Mouse (Mus musculus): ENCODE measurements around the gene Zfp874b. TPM values are rescaled to one million over a fixed set of nuclear protein-coding genes. Genes with fewer than 3 reads are reported as not detected.
"Not testable (repeated sequence)": the region's sequence is repeated elsewhere in the genome, so short reads cannot be mapped to it uniquely, and the experiment has no call there.

Zfp874b gene
- polyA plus RNA-seq, 1 experiment: 3.1 TPM

DNA sequence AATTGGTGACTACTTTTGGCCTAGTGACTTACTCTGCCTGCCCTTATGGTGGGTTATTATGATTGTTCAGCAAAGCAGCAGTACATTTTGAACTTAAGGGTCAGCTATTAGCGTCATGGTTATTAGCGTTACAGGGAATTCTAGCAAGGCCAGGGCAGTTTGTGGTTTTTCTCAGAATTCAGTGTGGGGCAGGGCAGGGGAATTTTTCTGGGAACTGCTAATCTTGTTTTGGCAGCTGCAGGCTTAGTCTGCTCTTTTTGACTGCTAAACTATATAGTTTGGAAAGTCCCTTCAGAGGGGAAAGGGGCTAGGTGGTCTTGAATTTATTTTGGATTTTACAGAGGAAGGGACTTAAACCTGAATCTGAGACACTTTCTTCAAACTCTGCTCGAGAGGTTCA lies 14.8 kb downstream of the Zfp874b start:
- DNase-seq: no peak
- no peak overlapping the region for H3K4me3 ChIP-seq (replicated peaks; ENCODE audit: extremely low read depth, low read depth, low read length)
- no peaks in the 10 kb centered on the region for H3K4me1 ChIP-seq (ENCODE audit: control insufficient read depth, insufficient read depth, low read length)
- no peak for TF ChIP-seq POLR2A (IDR thresholded peaks at IDR 0.05; ENCODE audit: borderline replicate concordance, extremely low read depth, low read depth, low read length)
- TF ChIP-seq CTCF (IDR thresholded peaks at IDR 0.05; ENCODE audit: insufficient read depth, low read length): no peak
- 98% methylated on average over 3 of the region's 3 CpGs for WGBS

- DNase-seq: not testable (repeated sequence)
- WGBS: 78% methylated on average over 3 of the region's 5 CpGs
Observed at GRCm38 (mm10) chr13:67463506-67464185, 20.4 kb downstream of the Zfp874b start.

DNA sequence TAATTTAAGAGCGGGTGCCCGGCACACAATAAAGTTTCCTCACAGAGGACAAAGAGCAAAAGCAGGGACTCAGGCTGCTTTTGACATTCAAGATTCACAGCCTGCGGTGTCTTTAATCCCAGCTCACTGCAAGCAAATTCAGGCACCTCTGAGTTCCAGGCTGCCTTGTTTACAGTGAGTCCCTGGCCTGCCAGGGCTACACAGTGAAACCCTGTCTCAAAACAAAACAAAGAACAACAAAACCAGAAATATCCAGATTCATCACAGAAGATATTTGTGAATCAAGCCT lies 32.1 kb downstream of the Zfp874b start:
- 12% methylated on average over 3 of the region's 3 CpGs for WGBS

More at GRCm38 (mm10) chr13:67463506-67464185, 20.4 kb downstream of the Zfp874b start:
- not testable (repeated sequence) for H3K4me1 ChIP-seq (ENCODE audit: control insufficient read depth, insufficient read depth, low read length); H3K4me3 ChIP-seq (replicated peaks; ENCODE audit: extremely low read depth, low read depth, low read length)

GRCm38 (mm10) chr13:67451172-67452020 lies 32.7 kb downstream of the Zfp874b start, which contains the start of gene Zfp874a:
Gene Zfp874a, minus strand, starts transcription at chr13:67451624.
- Histone ChIP-seq H3K4me1 (ENCODE audit: control insufficient read depth, insufficient read depth, low read length) (no peaks in the 10 kb centered on the region), H3K4me3 (replicated peaks; ENCODE audit: extremely low read depth, low read depth, low read length) (peak within 1 kb of the TSS; percentile 77)
- whole genome bisulfite sequencing: under 1% methylated on average over 20 of the region's 20 CpGs
- TF ChIP-seq POLR2A (IDR thresholded peaks at IDR 0.05; ENCODE audit: borderline replicate concordance, extremely low read depth, low read depth, low read length) (peak; percentile 41; the same call in 1 of the 2 replicates), CTCF (IDR thresholded peaks at IDR 0.05; ENCODE audit: insufficient read depth, low read length) (no peak)
- peak; percentile 90 for DNase-seq

More for the DNA sequence above, 32.1 kb downstream of the Zfp874b start:
- Histone ChIP-seq H3K4me1 (ENCODE audit: control insufficient read depth, insufficient read depth, low read length) (no peaks in the 10 kb centered on the region), H3K4me3 (replicated peaks; ENCODE audit: extremely low read depth, low read depth, low read length) (peak overlapping the region; percentile 34)
- no peak for TF ChIP-seq POLR2A (IDR thresholded peaks at IDR 0.05; ENCODE audit: borderline replicate concordance, extremely low read depth, low read depth, low read length)
- TF ChIP-seq CTCF (IDR thresholded peaks at IDR 0.05; ENCODE audit: insufficient read depth, low read length): no peak
- DNase-seq: no peak

DNA sequence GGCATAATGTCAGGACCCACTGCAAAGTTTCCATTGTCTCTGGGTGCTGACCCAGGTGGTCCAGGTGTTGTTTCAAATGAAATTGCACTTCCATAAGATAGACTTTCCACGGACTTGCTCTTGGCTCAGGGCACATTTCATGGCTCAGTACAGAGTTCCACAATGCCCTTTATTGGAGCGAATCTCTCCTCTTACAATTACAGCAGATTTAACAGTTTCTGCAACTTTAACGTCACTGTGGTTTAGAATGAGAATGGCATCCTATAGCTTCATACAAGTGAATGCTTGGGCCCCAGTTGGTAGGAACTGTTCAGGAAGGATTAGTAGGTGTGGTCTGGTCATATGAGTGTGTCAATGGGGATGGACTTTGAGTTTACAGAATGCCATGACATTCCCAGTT lies 47.0 kb downstream of the Zfp874b start:
- not testable (repeated sequence) for DNase-seq; H3K4me1 ChIP-seq (ENCODE audit: control insufficient read depth, insufficient read depth, low read length); H3K4me3 ChIP-seq (replicated peaks; ENCODE audit: extremely low read depth, low read depth, low read length)
- 100% methylated on average over 1 of the region's 3 CpGs for WGBS

DNA sequence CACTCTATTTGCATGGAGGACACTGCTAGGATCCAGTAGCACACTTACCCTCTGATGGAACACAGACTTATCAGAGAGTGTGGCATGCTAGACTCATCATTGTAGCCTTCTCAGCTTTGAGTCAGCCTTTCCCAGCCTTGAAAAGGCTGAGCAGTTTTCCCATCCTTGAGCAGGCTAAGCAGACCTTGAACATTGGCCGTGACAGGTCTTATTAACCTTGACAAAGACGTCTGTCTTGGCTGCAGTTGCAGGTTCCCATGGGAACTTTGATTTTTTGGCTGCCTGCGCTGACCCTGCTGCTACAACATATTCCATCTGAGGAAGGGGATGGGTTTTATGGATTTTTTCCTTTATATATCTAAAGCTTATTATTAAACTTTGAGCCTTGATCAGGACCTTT lies 55.9 kb downstream of the Zfp874b start:
- H3K4me3 ChIP-seq (replicated peaks; ENCODE audit: extremely low read depth, low read depth, low read length): no peak overlapping the region
- no peak for TF ChIP-seq CTCF (IDR thresholded peaks at IDR 0.05; ENCODE audit: insufficient read depth, low read length)
- no peak for TF ChIP-seq POLR2A (IDR thresholded peaks at IDR 0.05; ENCODE audit: borderline replicate concordance, extremely low read depth, low read depth, low read length)
- 75% methylated on average over 3 of the region's 3 CpGs for WGBS
- DNase-seq: no peak
- H3K4me1 ChIP-seq (ENCODE audit: control insufficient read depth, insufficient read depth, low read length): no peaks in the 10 kb centered on the region

GRCm38 (mm10) chr13:67425699-67426098 lies 58.4 kb downstream of the Zfp874b start:
- H3K4me3 ChIP-seq (replicated peaks; ENCODE audit: extremely low read depth, low read depth, low read length); DNase-seq; H3K4me1 ChIP-seq (ENCODE audit: control insufficient read depth, insufficient read depth, low read length): not testable (repeated sequence)

GRCm38 (mm10) chr13:67422532-67422931 lies 61.5 kb downstream of the Zfp874b start:
- not testable (repeated sequence) for H3K4me1 ChIP-seq (ENCODE audit: control insufficient read depth, insufficient read depth, low read length); H3K4me3 ChIP-seq (replicated peaks; ENCODE audit: extremely low read depth, low read depth, low read length); DNase-seq
- WGBS: 84% methylated on average over 2 of the region's 2 CpGs

Other genes starting within 250 kb of the Zfp874b start
- gene Zfp458, start 205.8 kb downstream of the Zfp874b start, polyA plus RNA-seq (2012; rRNA removed): 0.38 and 0.83 TPM in 2 replicates
- 0.69 and 0.95 TPM in 2 replicates for gene Zfp457, start 177.8 kb downstream of the Zfp874b start, polyA plus RNA-seq (2012; rRNA removed)
- 0.65 and 1.1 TPM in 2 replicates for gene Zfp595, start 151.7 kb downstream of the Zfp874b start, polyA plus RNA-seq (2012; rRNA removed)
- gene Gm28044, start 123.7 kb downstream of the Zfp874b start, polyA plus RNA-seq (2012; rRNA removed): not detected in 2 replicates
- gene Zfp953, start 123.7 kb downstream of the Zfp874b start, polyA plus RNA-seq (2012; rRNA removed): 0.20 and 0.38 TPM in 2 replicates
- gene Gm28041, start 108.5 kb downstream of the Zfp874b start, polyA plus RNA-seq (2012; rRNA removed): 0.17 TPM in 1 of 2 replicates, not detected in the other
- 0.17 and 0.27 TPM in 2 replicates for gene Zfp456, start 108.4 kb downstream of the Zfp874b start, polyA plus RNA-seq (2012; rRNA removed)
- gene Zfp429, start 84.4 kb downstream of the Zfp874b start, polyA plus RNA-seq (2012; rRNA removed): 1.1 and 1.9 TPM in 2 replicates
- gene Zfp459, start 62.8 kb downstream of the Zfp874b start, polyA plus RNA-seq (2012; rRNA removed): 0.20 and 0.43 TPM in 2 replicates
- 0.66 and 2.5 TPM in 2 replicates for gene Zfp874a, start 32.6 kb downstream of the Zfp874b start, polyA plus RNA-seq (2012; rRNA removed)
- gene Zfp58, start 16.3 kb upstream of the Zfp874b start, polyA plus RNA-seq (2012; rRNA removed): 0.79 and 0.91 TPM in 2 replicates
- gene Gm26965, start 41.9 kb upstream of the Zfp874b start, polyA plus RNA-seq (2012; rRNA removed): not detected in 2 replicates
- gene Zfp87, start 41.9 kb upstream of the Zfp874b start, polyA plus RNA-seq (2012; rRNA removed): 17.9 and 21.2 TPM in 2 replicates
- 3.0 and 4.5 TPM in 2 replicates for gene Zfp748, start 69.6 kb upstream of the Zfp874b start, polyA plus RNA-seq (2012; rRNA removed)
- 0.40 and 0.63 TPM in 2 replicates for gene Zfp729b, start 125.4 kb upstream of the Zfp874b start, polyA plus RNA-seq (2012; rRNA removed)
- 0.34 and 0.45 TPM in 2 replicates for gene Gm49345, start 153.5 kb upstream of the Zfp874b start, polyA plus RNA-seq (2012; rRNA removed)
- gene Zfp729a, start 153.5 kb upstream of the Zfp874b start, polyA plus RNA-seq (2012; rRNA removed): 0.68 and 1.0 TPM in 2 replicates
- 3.3 and 4.9 TPM in 2 replicates for gene Zfp738, start 202.8 kb upstream of the Zfp874b start, polyA plus RNA-seq (2012; rRNA removed)
- 0.75 and 0.84 TPM in 2 replicates for gene Zfp65, start 244.9 kb upstream of the Zfp874b start, polyA plus RNA-seq (2012; rRNA removed)

Data from lung, adult 2 months (tissue).